Mouse (Mus musculus) megakaryocyte-erythroid progenitor cell, adult 5-6 weeks (primary cell): ENCODE measurements around the gene B4galnt2. TPM values are rescaled to one million over a fixed set of nuclear protein-coding genes. Genes with fewer than 3 reads are reported as not detected.
A peak's percentile ranks its signal among the peaks of the same experiment; 100 is the strongest.
"Not testable (repeated sequence)": the region's sequence is repeated elsewhere in the genome, so short reads cannot be mapped to it uniquely, and the experiment has no call there.

Source experiments
- ATAC-seq: replicated peaks from 2 replicates; pipeline ENCODE4 v1.8.0; 2016; ENCODE audit warnings: mild to moderate bottlenecking, inconsistent platforms; ENCODE audit not compliant: severe bottlenecking, poor library complexity, low FRiP score, low TSS enrichment
- total RNA-seq, 2 experiments: library from RNA; stranded (forward) in 1 of 2; stranded (reverse) in 1 of 2; fragments of 200-1000, 215-1000 nt in 1 of 2; fragments of >200 nt in 1 of 2; fragmentation: Nextera tagmentation in 1 of 2; gene quantifications; 2 replicates each; pipeline ENCODE4 v1.2.3; 2014 to 2017

The B4galnt2 gene
- total RNA-seq (2014; fragmentation: Nextera tagmentation) (not detected in 2 replicates), total RNA-seq (2017) (not detected in 2 replicates)

DNA sequence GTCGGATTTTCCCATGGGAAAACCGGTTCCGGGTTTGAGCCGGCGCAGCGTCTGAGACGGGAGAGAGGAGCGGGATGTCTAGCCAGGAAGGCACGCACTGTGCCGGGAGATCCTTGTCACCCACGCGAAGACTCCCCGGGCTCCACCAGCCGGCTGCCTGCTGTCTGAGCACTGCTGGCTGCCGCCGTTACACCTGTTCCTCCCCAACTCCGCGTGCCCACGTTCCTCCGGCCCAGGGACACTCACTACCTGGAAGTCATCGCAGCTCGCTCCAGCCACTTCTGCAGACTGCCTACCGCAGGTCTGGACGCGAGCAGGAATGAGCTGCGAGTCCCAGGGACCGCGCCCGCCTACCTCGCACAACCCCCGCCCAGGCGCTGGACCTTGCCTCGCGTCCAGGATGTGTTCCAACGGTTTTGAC lies at the start of gene B4galnt2:
B4galnt2 (minus strand) TSS at position 321 of the 421 bp plus-strand sequence.
- ATAC-seq, result 0 out of 2 replicates have a peak, but pooled peaks have one; percentile 52

DNA sequence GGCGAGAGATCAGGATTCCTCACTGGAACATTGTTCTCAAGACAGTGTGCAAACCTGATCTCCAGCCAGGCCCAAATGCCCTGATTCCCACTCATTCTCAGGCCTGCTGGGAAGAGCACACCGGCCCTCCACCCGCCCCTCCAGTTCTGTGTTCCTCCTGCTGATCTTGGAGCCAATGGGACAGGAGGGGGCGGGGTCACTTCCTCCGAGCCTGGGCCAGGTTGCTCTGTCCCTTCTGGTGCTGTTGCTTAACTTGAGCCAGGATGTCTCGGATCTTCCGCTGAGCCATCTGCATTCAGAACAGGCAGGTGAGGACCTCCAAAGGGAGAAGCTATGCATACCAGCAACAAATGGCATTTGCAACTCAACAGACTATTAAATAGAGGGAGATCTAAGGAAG lies 48.6 kb upstream of the B4galnt2 start:
- ATAC-seq, result no peak

DNA sequence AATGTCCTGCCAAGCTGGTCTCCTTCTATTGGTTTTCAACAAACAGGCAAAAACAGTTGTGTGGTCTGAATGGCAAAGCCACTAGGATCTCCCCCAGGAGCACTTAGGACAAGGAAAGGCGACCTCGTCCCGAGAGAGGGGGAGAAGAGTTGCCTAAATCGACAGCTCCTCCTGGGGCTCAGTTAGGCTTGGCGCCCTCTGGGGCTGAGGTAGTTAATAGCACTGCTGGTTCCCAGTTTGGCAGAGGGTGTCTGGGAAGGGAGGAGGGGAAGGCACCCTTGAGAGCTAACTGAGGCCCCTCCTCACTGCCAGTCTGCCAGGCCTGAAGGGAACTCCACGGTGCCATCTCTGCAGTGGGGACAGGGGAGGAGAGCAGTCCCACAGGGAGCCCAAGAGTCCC lies 44.5 kb upstream of the B4galnt2 start:
- 0 out of 2 replicates have a peak, but pooled peaks have one; percentile 30 for ATAC-seq

DNA sequence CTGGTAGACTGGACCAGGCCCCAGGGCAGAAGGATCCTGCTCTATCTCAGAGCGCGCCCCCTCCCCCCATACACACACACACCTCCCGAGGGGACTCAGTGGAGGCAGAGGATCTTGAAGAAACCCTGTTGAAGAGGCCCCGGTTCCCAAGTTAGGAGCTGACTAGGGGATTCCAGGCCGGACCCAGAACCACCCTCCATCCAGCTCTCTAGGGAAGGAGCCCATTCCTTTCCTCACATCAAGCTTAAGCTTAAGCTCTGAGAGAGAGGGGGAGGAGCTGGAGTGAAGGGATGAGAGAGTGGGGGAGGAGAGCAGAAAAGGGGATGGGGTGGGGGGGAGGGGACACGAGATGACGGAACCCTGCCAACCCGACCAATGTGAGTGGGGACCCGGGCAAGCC lies 43.6 kb upstream of the B4galnt2 start:
- no peak for ATAC-seq

DNA sequence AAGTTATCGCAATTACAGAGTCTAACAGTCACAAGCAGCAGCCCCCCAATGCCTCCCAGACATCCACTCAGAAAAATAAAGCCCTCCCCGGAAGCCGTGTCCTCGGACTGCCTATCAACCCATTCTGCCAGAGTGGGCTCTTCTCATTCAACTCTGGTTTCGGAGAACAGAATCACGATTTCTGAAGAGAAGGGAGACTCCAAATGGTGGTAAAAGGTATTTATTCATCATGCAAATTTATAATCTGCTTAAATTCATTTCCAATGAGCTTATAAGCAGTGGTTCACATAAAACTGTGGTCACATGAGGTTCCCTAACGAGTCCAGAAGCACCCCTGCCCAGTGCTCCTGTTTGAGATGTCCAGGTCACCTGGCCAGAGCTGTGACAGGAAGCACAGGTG lies 42.7 kb upstream of the B4galnt2 start:
- no peak for ATAC-seq

DNA sequence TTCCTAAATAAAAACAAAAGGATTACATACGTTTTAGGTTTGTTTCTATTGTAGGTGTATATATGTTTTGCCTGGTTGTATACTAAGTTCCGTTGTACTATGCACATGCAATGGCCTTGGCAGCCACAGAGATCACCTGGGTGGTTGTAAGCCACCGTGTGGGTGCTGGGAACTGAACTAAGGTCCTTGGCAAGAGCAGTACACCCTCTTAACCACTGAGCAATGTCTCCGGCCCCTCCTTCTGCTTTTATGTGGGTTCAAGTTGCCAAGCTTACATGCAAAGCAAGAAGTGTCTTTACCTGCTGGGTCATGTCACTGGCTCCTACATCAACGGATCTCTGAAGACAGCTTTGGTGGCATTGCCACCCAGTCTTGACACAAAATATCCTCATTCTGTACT lies 38.6 kb upstream of the B4galnt2 start:
- no peak for ATAC-seq

DNA sequence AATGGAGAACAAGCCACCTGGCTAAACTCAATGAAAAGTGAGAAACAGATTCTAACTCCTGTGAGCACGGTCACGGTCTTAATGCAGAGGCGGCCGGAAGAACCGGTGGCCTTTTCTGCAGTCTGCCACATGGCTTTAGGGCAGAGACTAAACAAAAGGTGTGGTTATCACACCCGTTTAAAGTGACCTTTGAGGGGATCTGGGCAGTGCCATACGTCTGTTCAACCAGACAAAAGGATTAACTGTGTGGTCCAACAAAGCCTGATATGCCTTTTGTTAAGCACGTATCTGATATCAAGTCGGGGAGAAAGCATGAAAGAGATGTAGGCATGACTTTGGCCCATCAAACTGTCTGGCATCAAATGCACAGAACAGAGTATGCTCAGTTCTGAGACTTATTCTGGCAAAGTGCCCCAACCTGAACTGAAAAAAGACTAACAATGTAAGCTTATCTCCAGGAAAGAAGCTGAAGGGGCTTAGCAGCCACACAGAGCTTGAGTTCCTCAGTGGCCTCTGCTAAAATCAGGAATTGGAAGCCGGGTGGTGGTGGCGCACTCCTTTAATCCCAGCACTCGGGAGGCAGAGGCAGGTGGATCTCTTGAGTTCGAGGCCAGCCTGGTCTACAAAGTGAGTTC lies 31.3 kb upstream of the B4galnt2 start:
- no peak for ATAC-seq

DNA sequence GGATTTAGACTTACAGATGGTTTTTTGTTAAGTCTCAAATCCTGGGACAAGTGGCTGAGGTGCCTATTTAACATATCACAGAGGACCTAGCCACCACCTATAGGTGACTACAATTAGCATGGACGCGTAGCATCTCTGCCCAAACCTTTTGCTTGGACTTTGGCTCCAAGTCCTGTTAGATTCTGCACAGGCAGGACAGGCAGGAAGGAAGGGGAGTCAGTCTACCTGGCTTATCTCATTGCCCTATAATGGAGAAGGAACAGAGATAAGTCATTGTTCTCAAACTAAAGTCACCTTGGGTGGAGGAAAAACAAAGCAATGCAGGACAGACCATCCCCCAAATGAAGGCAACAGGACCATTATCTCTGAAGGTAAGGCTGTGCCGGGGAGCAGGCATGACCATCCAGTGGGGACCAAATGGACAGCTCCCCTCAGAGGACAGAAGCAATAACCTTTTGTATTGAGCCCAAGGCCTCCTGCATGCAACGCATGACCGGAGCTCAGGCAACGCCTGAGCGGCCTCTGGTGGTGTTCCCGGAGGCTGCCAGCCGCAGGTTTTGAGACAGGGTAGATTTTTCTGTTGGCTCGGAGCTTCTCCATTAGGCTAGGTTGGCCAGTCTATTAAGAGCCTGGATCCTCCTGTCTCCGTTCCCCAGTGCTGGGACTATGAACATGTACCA lies 25.3 kb upstream of the B4galnt2 start:
- no peak for ATAC-seq

DNA sequence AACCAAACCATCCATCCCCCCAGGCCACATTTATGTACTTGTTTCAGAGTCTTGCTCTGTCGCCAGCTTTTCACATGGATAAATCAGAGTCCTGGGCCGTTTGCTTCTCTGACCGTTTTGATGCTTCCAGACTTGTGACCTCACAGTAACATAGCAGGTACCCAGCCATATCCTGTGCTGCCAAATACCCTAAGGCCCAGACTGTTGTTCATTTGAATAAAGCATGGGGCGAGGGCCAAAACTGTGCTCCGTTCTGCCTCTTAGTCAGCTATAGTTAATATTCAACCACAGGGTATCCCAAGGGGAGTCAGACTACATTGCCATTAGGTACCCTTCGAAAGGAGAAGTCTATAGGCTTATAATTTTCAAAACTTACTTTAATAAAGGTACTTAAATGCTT lies 21.7 kb upstream of the B4galnt2 start:
- ATAC-seq, result no peak

DNA sequence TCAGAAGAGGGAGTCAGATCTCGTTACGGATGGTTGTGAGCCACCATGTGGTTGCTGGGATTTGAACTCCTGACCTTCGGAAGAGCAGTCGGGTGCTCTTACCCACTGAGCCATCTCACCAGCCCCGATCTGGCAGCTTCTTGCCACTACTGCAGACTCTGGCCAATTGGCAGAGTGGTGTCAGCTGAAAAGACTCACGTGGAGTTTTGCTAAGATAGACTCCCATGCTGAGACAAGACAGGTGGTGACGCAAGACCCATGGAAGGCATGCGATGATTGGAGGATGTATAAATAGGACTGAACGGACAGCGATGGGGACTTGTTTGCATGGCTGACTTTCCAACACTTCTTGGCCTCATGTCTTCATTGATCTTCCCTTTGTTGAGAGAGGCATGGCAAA lies 17.5 kb upstream of the B4galnt2 start:
- ATAC-seq, result not testable (repeated sequence)

DNA sequence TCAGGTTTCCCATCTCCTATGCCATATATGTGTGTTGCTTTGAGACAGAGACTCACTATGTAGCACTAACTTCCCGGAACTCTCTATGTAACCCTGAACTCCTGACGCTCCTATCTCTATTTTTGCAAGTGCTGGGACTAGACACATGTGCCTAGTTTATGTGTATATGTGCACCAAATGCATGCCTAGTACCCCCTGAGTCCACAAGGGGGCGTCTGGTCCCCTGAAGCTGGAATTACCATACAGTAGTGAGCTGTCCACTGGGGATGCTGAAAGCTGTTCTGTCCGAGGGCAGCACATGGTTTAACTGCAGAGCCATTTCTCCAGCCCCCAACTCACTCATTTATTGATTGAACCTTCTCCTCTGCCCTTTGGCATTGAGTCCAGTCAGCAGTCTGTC lies 11.7 kb upstream of the B4galnt2 start:
- no peak for ATAC-seq

DNA sequence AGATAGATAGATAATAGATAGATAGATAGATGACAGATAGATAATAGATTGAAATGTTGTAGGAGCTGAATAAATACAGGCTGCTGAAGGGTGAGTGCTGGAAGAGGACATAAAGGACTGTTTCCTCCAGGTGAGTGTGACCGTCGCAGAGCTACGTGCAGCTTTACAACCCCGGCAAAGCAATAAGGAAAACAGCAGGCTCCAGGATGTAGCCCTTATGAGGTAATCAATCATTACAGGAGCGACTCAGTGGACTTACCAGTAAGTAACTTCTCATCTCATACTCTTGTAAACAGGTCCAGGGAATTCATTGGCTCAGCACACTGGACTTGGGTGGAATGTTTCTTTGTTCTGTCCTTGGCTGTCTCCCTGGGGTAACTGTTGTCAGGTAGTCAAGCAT lies 11.3 kb upstream of the B4galnt2 start:
- ATAC-seq, result no peak

DNA sequence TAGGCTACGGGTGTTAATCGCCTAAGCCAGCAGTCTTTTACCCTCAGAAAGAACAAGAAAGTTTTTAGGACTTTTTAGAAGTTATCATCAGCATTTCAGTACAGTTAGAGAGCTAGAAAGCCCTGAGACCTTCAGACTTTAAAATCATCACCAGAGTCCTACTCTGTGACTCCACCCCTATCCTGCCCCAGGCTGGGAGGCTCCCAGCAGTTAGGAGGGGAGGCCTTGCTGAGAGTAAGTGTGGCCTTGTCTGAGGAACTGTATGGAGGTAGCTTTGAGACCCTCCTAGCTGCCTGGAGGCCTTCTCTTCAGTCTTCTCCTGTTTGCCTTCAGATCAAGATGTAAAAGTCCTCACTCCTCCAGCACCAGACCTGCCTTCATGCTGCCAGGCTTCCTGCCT lies 9.5 kb upstream of the B4galnt2 start:
- ATAC-seq, result no peak

DNA sequence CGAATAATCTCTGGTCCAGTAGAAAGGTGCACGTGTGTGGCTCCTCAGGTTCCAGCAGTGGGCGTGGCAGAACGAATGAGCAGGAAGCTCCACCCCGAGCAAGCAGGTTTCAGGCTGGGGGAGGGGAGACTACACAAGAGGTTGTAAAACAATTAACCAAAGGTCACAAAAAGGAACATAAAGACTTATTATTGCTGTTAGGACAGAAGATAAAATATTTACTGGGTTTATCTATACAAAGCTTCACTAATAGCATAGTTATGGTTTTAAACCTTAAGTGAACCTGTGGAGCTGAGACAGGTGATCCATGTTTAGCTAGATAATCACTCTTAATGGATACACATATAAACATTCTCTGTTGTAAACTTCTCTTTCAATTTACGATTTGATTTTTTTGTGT lies 8.8 kb upstream of the B4galnt2 start:
- not testable (repeated sequence) for ATAC-seq

DNA sequence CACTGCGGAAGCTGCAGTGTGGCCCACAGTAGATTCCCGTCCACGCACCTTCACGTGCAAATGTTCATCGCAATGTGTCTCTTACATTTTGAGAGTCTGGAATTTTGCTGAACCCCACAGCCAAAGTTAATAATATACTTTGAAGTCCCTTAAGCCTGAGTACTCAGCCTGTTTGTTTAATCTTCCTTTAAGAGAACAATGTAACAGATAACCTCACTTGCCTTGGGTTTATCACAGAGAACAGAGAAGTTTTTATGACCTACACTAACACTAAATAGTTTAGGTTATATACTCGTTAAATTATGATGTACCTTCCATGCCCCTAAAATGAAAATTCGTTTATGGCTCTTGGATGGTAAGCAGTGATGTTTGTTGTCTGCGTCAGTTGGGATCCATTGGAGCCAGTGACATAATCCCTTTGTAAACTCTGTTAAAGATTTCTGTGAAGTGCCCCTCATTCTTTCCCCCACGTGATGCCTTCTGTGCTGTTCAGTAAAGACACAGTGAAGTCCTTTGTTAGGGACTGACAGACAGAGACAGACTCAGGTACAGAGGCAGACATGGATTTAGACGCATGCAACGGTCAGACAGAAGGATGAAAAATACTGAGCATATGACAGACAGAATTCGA lies 7.4 kb upstream of the B4galnt2 start:
- no peak for ATAC-seq

DNA sequence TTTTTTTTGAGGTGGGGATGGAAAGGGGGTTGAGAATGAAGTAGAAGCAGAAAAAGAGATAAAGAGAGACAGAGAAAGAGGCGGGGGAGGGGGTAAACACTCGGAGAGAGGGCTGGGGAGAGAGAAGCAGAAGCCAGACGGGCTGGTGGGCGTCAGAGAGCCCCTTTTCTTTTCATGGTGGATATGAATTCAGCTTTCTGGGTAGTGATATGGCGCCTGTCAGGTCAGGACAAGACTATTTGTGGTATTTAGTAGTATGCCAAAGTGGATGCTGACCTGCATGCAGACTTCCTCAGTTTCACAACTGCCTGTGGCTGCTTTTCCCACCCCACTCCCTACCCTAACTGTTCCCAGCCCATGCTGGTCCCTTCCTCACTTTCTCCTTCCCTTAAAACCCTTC lies 1.7 kb upstream of the B4galnt2 start:
- no peak for ATAC-seq

DNA sequence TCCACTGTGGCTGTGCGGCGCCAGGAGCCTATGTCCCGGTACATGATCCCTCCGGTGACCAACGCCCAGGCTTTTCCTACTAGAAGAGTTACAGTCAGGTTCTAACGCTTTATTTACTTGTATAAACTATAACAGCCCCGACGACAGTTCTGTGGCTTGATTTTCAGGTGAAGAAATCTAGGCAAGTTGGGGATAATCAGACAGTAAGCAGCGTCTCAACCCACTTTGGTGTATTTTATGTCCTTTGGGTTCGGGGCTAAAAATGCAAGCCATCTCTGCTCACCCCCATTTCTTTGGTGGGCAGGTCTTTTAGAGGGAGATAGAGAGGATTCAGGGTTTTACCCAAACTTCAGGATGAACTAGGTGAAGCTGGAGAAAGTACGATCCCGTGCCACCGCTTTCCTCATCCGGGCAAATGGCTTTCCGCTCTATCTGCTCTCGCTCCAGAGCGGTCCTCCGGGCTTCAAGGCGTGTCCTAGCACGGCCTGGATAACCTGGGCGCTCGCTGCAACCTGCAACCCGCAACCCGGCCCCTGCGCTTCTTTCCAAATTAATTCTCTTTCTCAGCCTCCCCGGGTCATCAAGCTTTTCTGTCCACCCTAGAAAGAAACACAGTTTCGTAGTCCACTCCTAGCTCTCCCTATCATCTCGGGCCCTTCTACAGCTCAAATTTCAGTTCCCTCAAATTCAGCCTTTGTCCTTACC lies 467 bp upstream of the B4galnt2 start:
- no peak for ATAC-seq

DNA sequence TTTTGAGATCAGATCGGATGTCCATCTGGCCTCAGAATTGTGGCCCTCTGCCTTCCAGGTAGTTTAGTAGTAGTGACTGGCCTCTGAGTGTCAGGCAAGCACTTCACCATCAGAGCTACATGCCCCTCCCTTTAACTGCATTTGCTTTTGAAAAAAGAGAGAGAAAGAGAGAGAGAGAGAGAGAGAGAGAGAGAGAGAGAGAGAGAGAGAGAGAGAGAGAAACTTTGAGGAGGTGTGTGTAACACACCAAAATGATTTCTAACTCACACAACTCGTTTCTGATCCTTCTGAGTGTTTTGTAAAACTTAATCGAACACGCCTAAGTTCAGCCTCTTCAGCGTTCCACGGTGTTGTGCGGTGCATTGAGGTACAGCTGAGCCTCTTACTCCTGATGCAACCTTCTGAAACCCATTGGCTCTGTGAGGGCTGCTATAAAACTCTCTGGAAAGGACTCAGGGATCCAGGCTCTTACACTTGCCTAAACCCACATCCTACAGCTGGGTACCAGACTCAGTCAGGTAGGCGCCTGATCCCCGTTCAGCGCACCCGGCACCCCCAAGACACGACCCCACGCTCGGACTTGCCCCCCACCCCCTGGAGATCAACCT lies 628 bp downstream of the B4galnt2 start:
- ATAC-seq, result no peak

DNA sequence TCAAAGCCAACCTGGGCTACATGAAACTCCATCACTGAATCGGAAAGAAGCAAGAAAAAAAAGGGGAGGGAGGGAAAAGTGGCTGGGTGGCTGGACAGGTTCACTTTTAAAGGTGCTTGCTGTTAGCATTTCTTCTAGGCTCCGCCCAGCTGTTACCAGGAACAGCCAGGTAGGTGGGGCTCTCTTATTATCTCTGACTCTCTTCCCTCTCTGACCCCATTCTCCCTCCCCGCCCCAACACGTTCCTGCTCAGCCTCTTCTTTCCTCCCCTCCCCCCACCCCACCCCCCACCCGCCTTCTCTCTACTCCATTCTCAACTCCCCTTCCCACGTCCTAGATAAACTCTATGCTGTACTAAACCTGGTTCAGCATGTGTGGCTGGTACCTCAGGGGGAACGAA lies 3.1 kb downstream of the B4galnt2 start:
- no peak for ATAC-seq
